Mouse (Mus musculus) ZHBTc4 (cell line): ENCODE results near the gene Crocc.
A peak's percentile ranks its signal among the peaks of the same experiment; 100 is the strongest.

Experiments used
- DNase-seq: peaks from one replicate; pipeline ENCODE4 v3.0.0-alpha.2; 2011; ENCODE audit warnings: low read depth, low spot score

Gene Crocc

GRCm38 (mm10) chr4:141067516-141068046 lies 7.2 kb upstream of the Crocc start:
- DNase-seq: no peak

- DNase-seq: no peak
These were observed 6.6 kb upstream of the Crocc start for GRCm38 (mm10) chr4:141066709-141067515.

GRCm38 (mm10) chr4:141065123-141065522 lies 4.8 kb upstream of the Crocc start:
- DNase-seq: peak; percentile 84

- no peak for DNase-seq
These were observed 3.8 kb upstream of the Crocc start for GRCm38 (mm10) chr4:141064104-141064659.

GRCm38 (mm10) chr4:141059616-141060425 lies 529 bp downstream of the Crocc start:
- DNase-seq: peak; percentile 66

GRCm38 (mm10) chr4:141058835-141059234 lies 1.5 kb downstream of the Crocc start:
- DNase-seq: no peak

- DNase-seq: peak; percentile 73
These were observed 3.4 kb downstream of the Crocc start for GRCm38 (mm10) chr4:141056970-141057369.

GRCm38 (mm10) chr4:141053568-141054161 lies 6.7 kb downstream of the Crocc start:
- peak; percentile 69 for DNase-seq

GRCm38 (mm10) chr4:141053138-141053537 lies 7.2 kb downstream of the Crocc start:
- no peak for DNase-seq

GRCm38 (mm10) chr4:141052442-141052841 lies 7.9 kb downstream of the Crocc start:
- DNase-seq: no peak

- DNase-seq: no peak
These were observed 10.9 kb downstream of the Crocc start for GRCm38 (mm10) chr4:141049476-141049835.

GRCm38 (mm10) chr4:141048810-141049475 lies 11.4 kb downstream of the Crocc start:
- no peak for DNase-seq

GRCm38 (mm10) chr4:141044816-141045215 lies 15.5 kb downstream of the Crocc start:
- peak; percentile 75 for DNase-seq

GRCm38 (mm10) chr4:141041117-141041516 lies 19.2 kb downstream of the Crocc start:
- peak; percentile 79 for DNase-seq

- no peak for DNase-seq
These were observed 26.5 kb downstream of the Crocc start for GRCm38 (mm10) chr4:141033606-141034549.

GRCm38 (mm10) chr4:141031733-141032132 lies 28.6 kb downstream of the Crocc start:
- peak; percentile 74 for DNase-seq

- DNase-seq: no peak
These were observed 29.7 kb downstream of the Crocc start for GRCm38 (mm10) chr4:141030541-141031206.

- peak; percentile 62 for DNase-seq
These were observed 35.4 kb downstream of the Crocc start for GRCm38 (mm10) chr4:141024992-141025391.

GRCm38 (mm10) chr4:141024052-141024451 lies 36.3 kb downstream of the Crocc start:
- no peak for DNase-seq

- DNase-seq: no peak
These were observed 38.8 kb downstream of the Crocc start for GRCm38 (mm10) chr4:141021614-141021929.
